Mouse (Mus musculus) 3T3-L1 (cell line): ENCODE measurements around the gene Olfr914.

Experiments used
- DNase-seq: peaks from one replicate; pipeline ENCODE4 v3.0.0-alpha.2; 2015; ENCODE audit warnings: low read depth, low spot score

The Olfr914 gene

DNA sequence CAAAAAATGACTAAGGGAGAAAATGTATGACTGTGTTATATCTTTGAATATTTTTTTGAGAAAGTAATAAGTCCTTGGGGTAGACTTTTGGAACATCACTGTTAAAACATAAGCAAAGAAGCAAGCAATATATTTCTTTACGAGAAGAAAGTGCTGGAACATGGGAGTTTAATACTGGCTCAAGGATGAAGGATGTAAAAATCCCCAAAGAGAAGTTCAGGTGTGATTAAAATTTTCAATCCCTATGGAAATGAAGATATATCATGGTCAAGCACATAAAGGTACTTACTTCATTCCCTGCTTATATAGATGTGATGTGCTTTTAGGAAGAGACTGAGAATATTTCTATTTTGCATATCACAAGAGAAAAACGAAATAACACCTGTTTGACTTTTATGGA lies at the start of gene Olfr914:
Gene Olfr914 (plus strand): TSS at position 301 of the 400 bp plus-strand sequence.
- DNase-seq, result no peak

DNA sequence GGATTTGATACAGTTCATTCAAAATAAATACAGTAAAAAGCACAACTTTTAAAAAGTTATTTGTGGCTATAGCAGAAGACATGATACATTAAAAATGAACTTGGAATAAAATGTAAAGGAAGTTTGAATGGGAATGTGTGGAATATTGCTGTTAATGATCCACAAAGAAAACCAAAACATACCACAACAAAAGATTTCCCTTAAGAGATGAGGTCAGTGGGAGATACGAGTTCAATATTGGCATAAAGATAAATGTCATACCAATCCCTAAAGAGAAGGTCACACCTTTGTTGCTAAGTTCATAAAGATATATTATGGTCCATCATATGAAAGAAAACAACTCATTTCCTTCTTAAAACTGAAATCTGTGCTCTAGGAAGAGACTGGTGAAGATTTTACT lies 25.0 kb upstream of the Olfr914 start, which contains the start of gene Olfr912:
Gene Olfr912 (plus strand): TSS at position 301 of the 400 bp plus-strand sequence.
- DNase-seq, result no peak

DNA sequence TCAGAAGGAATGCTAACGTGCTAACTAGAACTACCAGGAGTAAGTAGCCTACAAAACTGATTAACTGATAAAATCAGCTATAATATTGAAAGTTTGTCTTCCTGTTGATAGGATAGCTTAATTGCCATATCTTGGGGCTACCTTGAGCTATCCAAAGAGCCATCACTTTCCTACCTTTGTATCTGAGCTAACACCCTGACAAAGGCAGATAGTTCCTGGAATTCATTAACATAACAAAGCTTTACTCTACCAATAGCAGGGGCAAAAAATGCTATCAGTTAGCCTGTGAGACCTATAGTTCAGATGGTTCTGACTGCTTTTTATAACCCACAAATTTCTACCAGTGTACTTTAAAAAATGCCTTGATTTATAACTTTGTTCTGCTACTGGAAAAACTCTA lies 13.8 kb upstream of the Olfr914 start:
- DNase-seq, result no peak

DNA sequence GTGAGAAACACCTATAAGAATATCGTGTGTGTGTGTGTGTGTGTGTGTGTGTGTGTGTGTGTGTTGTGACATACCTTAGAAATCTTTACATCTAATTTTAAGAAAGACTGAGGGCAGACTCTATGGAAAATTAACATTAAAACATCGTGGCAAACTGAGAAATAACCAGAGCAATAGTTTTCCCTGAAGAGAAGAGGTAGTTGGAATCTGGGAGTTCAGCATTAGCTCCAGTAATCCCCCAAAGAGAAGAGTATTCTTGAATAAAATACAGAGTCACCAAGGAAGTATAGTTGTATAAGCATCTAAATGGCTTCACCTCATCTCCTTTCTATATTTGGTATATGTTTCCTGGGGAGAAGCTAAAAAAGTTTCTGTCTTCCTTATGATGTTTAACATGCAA lies 12.4 kb upstream of the Olfr914 start, which contains the start of gene Olfr913:
Gene Olfr913 (plus strand): TSS at position 301 of the 400 bp plus-strand sequence.
- DNase-seq, result no peak

DNA sequence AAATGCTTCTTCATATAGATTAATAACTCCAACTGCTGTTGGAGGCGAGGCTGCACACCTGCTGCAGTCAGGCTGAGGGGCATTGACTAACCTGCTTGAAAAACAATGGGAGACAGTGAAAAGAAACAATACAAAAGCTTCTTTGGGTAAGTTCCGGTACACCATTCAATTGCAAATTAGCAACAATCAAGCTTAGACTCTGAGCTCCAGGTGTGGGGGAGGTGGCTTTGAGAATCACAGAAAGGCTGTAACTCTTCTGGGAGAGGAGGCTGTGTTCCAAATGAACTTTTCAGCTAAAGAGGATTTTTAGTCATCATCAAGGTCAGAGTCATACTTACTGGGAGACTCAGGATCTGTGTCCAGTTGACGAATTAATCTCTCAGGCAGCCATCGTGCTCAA lies 27.5 kb downstream of the Olfr914 start:
- no peak for DNase-seq

DNA sequence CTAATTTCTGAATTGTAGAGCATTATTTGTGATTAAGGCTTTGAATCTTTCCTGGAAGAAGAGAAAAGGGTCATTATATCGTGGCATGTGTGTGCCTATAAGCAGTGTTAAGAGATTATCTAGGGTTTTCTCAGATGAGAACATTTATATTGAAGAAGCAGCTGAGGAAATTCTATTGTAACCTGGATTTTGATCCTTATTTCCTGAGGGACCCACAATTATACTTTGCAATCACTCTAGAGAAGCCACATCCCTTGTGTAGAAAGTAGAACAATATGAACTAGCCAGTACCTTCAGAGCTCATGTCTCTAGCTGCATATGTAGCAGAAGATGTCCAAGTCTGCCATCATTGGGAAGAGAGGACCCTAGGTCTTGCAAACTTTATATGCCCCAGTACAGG lies 54.9 kb downstream of the Olfr914 start, which contains the start of gene Olfr916:
Gene Olfr916 (minus strand): TSS at position 101 of the 400 bp plus-strand sequence.
- DNase-seq, result no peak
